Mouse (Mus musculus) liver, embryonic 14.5 days (tissue): ENCODE measurements at regions not wholly inside any gene's neighbourhood (a gene's known extent, or its start where the extent isn't known, plus 50 kb on each side); places are given as distances from the start of the nearest gene placed in this dataset.

Source experiments
- ATAC-seq: fragments of 200-750 bp; cut with Nextera tagmentation; 2 replicates; pipeline ENCODE4 v1.8.0; 2017; ENCODE audit warnings: moderate number of reproducible peaks, mild to moderate bottlenecking, moderate library complexity; ENCODE audit not compliant: insufficient read depth
- DNase-seq, 3 experiments: peaks; one replicate each; pipeline ENCODE4 v3.0.0-alpha.2; 2012 to 2013; ENCODE audit warnings: low read depth in 3 of 3, low spot score in 3 of 3
- H3K27ac ChIP-seq: fragments of 300-500 bp; sonication (generic); 2 replicates; pipeline ENCODE4 v1.5.1; 2014; ENCODE audit warnings: moderate library complexity, mild to moderate bottlenecking, control low read depth, inconsistent platforms
- H3K27me3 ChIP-seq: fragments of 300-500 bp; sonication (generic); 2 replicates; pipeline ENCODE4 v1.6.1; 2014; ENCODE audit warnings: mild to moderate bottlenecking, low read length, moderate library complexity; ENCODE audit not compliant: control insufficient read depth, insufficient read depth
- H3K36me3 ChIP-seq: fragments of 300-500 bp; sonication (generic); replicated peaks from 2 replicates; pipeline ENCODE4 v1.6.1; 2014; ENCODE audit warnings: low read depth; ENCODE audit not compliant: control insufficient read depth, insufficient read depth
- H3K4me1 ChIP-seq, 2 experiments: fragments of 200-500 bp in 1 of 2; fragments of 300-500 bp in 1 of 2; sonication (generic) in 1 of 2; replicated peaks; 2 replicates each; pipeline ENCODE4 v1.6.1; 2012 to 2014; ENCODE audit warnings: antibody characterized with exemption in 1 of 2, inconsistent platforms in 1 of 2, low read length in 1 of 2; ENCODE audit not compliant: control insufficient read depth in 2 of 2, insufficient read depth in 2 of 2
- H3K4me2 ChIP-seq: fragments of 300-500 bp; sonication (generic); 2 replicates; pipeline ENCODE4 v1.6.1; 2014; ENCODE audit warnings: low read depth, mild to moderate bottlenecking, control low read depth, moderate library complexity
- H3K4me3 ChIP-seq, 2 experiments: fragments of 200-500 bp in 1 of 2; fragments of 300-500 bp in 1 of 2; sonication (generic) in 1 of 2; 2 replicates each; pipeline ENCODE4 v1.5.1; 2012 to 2014; ENCODE audit warnings: low read depth in 2 of 2, low read length in 2 of 2, mild to moderate bottlenecking in 2 of 2, control low read depth in 1 of 2, inconsistent platforms in 1 of 2, moderate library complexity in 1 of 2; ENCODE audit not compliant: insufficient read depth in 1 of 2
- H3K9ac ChIP-seq: fragments of 300-500 bp; sonication (generic); replicated peaks from 2 replicates; pipeline ENCODE4 v1.6.1; 2014; ENCODE audit warnings: mild to moderate bottlenecking, control low read depth, moderate library complexity
- H3K9me3 ChIP-seq: fragments of 300-500 bp; sonication (generic); 2 replicates; pipeline ENCODE4 v1.6.1; 2016; ENCODE audit warnings: low read length, mixed read lengths; ENCODE audit not compliant: control insufficient read depth
- CTCF ChIP-seq: IDR thresholded peaks from 2 replicates; pipeline ENCODE4 v1.5.1; 2016; ENCODE audit warnings: antibody characterized with exemption, low read depth, control low read depth
- EP300 ChIP-seq: IDR thresholded peaks from 2 replicates; pipeline ENCODE4 v1.6.1; 2016; ENCODE audit warnings: antibody characterized with exemption, low read depth
- WGBS: fragments of 180-500 bp; shearing (Covaris S2); extraction: QIAGEN DNeasy Blood & Tissue Kit; methylation state at CpG from one replicate; pipeline ENCODE4 v1.1.7; 2014; ENCODE audit not compliant: insufficient replicate concordance; 5-methylcytosine and 5-hydroxymethylcytosine counted together

DNA sequence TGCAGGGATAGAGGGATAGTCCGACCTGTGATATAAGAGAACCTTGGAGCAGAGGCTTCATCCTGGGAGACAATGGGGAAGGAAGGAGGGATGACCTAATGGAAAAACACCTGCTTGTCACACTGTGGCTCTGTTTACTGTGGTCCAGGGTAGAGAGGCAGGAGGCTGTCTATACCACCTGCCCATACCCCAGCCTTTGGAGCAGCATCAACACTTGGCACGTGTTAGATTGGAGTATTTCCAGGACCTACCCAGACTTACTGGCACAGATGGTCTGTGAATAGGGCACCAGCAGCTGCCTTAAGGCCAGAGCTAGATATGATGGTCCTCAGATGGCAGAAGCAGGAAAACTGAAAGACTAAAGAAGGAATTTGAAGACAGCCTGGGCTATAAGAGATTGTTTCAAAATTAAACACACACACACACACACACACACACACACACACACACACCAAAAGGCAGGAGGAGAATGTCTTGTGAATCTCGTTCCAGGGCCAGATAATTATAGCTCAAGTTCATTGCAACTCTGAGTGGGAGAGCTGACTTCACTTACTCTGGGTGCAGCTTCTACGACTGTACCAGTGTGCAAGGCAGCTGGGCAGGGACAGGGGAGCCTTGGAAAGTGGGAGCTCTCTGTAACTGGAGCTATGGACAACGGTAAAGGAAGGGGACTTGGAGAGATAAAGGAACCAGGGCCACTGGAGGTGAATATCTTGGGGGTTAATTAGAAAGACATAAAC, 227.8 kb upstream of the Sdk2 start:
- Histone ChIP-seq H3K27ac (no peak overlapping the region), H3K4me3 (no peak overlapping the region), H3K4me1 (peaks cover 0 to 6% of the 10 kb centered on the region in 2 experiments; a peak in 2 of 4 replicates), H3K9ac (no peak overlapping the region), H3K36me3 (no peaks in the 10 kb centered on the region), H3K27me3 (no peaks in the 10 kb centered on the region), H3K9me3 (no peaks in the 10 kb centered on the region), H3K4me2 (no peak overlapping the region)
- ATAC-seq (no peak), DNase-seq (no peak)
- TF ChIP-seq CTCF = no peak
- TF ChIP-seq EP300 = no peak
- WGBS = 52% methylated on average over 5 of the region's 5 CpGs

DNA sequence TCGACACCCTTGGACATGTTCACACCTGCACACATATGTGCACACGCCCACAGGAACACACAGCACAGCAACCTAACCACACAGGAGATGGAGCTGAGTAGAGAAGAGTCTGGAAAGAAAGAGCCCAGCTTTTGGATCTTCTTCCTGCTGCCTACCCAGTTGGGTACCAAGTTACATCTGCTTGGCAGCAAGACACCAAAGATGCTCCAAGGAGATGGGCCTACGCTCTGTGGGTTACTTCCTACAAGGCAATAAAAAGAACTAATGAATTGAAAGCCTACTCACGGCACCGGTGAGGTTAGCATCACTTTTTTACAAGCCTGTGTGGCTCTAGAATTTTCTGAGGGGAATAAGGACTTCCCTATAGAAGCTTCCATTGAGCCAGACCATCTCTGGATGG, 224.4 kb upstream of the Sdk2 start:
- Histone ChIP-seq H3K4me3 (no peak overlapping the region), H3K9ac (no peak overlapping the region), H3K27ac (no peak overlapping the region), H3K27me3 (no peaks in the 10 kb centered on the region), H3K9me3 (no peaks in the 10 kb centered on the region), H3K4me2 (no peak overlapping the region), H3K4me1 (peaks cover 0 to 2% of the 10 kb centered on the region in 2 experiments; a peak in 2 of 4 replicates), H3K36me3 (no peaks in the 10 kb centered on the region)
- DNase-seq (no peak), ATAC-seq (no peak)
- 63% methylated on average over 5 of the region's 5 CpGs for WGBS
- TF ChIP-seq EP300 (no peak), CTCF (no peak)

DNA sequence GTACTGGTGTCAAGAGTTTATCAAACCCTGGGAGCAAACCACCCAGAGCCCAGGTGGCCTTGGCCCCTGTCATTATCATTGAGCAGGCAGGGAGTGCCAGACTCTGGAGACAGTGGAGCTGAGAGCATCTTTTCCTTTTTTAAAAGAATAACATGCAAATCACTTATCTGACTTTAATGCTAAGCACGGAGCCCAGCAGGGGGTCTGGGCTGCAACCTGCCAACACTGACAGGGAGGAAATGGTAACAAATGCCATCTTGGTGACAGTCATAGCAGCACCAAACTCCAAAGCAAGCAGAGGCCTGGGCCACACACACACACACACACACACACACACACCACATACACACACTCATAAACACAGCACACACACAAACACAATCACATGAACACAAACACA, 223.1 kb upstream of the Sdk2 start:
- no peak for ATAC-seq
- Histone ChIP-seq H3K9me3 (no peaks in the 10 kb centered on the region), H3K36me3 (no peaks in the 10 kb centered on the region), H3K9ac (no peak overlapping the region), H3K4me3 (no peak overlapping the region), H3K27ac (no peak overlapping the region), H3K4me2 (no peak overlapping the region), H3K4me1 (peaks cover 0 to 2% of the 10 kb centered on the region in 2 experiments; a peak in 2 of 4 replicates), H3K27me3 (no peaks in the 10 kb centered on the region)
- 65% methylated on average over 1 of the region's 1 CpGs for WGBS
- no peak for DNase-seq
- TF ChIP-seq CTCF (no peak), EP300 (no peak)

DNA sequence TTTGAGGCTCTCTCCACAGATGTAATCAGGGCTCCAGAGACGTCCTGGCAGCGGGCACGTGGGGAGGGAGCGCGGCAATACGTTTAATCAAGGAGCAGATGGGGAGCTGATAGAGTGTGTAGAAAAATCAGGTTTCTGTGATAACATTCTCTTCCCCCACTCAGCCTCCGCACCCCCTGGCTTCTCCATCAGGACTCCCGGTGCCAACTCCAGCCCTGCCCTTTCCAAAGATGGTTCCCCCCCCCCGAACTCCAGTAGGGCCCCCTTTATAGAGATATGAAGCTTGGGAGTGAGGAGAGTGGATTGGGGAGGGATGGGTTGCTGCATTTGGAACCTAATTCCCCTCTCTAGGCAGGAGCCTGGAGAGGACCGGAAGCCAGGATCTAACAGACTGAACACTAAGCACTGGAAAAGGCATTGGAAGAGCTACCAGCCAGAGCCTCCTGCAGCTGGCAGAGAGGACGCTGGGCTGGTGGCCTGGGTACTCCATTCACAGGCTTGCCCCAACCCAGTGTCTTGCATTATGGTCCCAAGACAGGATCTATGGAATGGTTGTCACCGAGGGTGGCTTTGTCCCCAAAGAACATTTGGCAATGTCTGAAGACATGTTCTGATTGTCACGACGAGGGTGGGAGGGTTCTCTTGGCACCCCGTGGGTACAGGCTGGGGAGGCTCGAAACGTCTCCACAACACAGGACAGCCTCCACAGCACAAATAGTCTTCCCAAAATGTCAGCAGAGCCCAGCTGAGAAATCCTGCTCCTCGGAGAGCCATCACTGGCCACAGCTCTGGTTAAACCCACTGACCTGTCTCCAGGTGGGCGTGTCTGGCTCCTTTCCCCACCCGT, 218.2 kb upstream of the Sdk2 start:
- Histone ChIP-seq H3K27ac (no peak overlapping the region), H3K9me3 (no peaks in the 10 kb centered on the region), H3K4me3 (no peak overlapping the region), H3K27me3 (no peaks in the 10 kb centered on the region), H3K4me2 (no peak overlapping the region), H3K9ac (no peak overlapping the region), H3K36me3 (no peaks in the 10 kb centered on the region), H3K4me1 (peaks cover 0 to 2% of the 10 kb centered on the region in 2 experiments; a peak in 2 of 4 replicates)
- TF ChIP-seq EP300 = no peak
- no peak for TF ChIP-seq CTCF
- ATAC-seq (no peak), DNase-seq (no peak)
- 61% methylated on average over 20 of the region's 20 CpGs for WGBS

DNA sequence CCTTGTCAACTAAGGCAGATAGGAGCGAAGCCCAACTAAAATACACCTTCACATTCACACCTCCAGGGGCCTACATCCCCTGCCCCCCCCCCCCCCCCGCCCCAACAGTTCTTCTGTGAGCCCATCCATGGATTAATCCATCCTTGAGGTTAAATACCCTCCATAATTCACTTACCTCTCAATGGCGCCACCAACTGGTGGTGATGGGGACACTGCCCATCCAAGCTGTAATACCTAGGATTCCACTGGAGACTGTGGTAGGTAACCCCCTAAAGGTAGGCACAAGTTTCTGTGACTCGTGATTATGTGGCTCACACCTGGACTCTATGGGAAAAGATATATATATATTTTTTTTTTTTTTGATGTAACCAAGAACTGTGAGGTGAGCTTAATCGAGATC, 216.4 kb upstream of the Sdk2 start:
- WGBS = 32% methylated on average over 4 of the region's 5 CpGs
- TF ChIP-seq CTCF = peak; percentile 42; the same call in 1 of the 2 replicates
- no peak for TF ChIP-seq EP300
- DNase-seq (no peak), ATAC-seq (no peak)
- H3K27me3 ChIP-seq = no peaks in the 10 kb centered on the region
- no peaks in the 10 kb centered on the region for H3K36me3 ChIP-seq
- H3K4me3 ChIP-seq = no peak overlapping the region
- H3K4me2 ChIP-seq = no peak overlapping the region
- H3K4me1 ChIP-seq = peaks cover 0 to 2% of the 10 kb centered on the region in 2 experiments; a peak in 2 of 4 replicates
- H3K9me3 ChIP-seq = no peaks in the 10 kb centered on the region
- no peak overlapping the region for H3K27ac ChIP-seq
- no peak overlapping the region for H3K9ac ChIP-seq
